Mouse (Mus musculus): ENCODE results near the gene Awat2.
"Not testable (repeated sequence)": the region's sequence is repeated elsewhere in the genome, so short reads cannot be mapped to it uniquely, and the experiment has no call there.

The Awat2 gene

GRCm38 (mm10) chrX:100442617-100443016 is at the start of gene Awat2:
TSS of gene Awat2 (minus strand) at chrX:100442717.
- DNase-seq, result not testable (repeated sequence)

GRCm38 (mm10) chrX:100480317-100480716 is 37.8 kb upstream of the Awat2 start:
- DNase-seq, result peak; percentile 84

GRCm38 (mm10) chrX:100475569-100476223 is 33.2 kb upstream of the Awat2 start:
- DNase-seq, result peak; percentile 46

GRCm38 (mm10) chrX:100471491-100471890 is 29.0 kb upstream of the Awat2 start:
- no peak for DNase-seq

GRCm38 (mm10) chrX:100470126-100470525 is 27.6 kb upstream of the Awat2 start:
- DNase-seq, result peak; percentile 18

GRCm38 (mm10) chrX:100468047-100468446 is 25.5 kb upstream of the Awat2 start:
- DNase-seq, result no peak

- no peak for DNase-seq
Observed at GRCm38 (mm10) chrX:100443532-100443931, 1.0 kb upstream of the Awat2 start.

GRCm38 (mm10) chrX:100432311-100432710 is 10.2 kb downstream of the Awat2 start:
- DNase-seq, result no peak

- no peak for DNase-seq
Observed at GRCm38 (mm10) chrX:100428693-100429092, 13.8 kb downstream of the Awat2 start, which contains the start of gene Otud6a. TSS of gene Otud6a (plus strand) at chrX:100429013.

- no peak for DNase-seq
Observed at GRCm38 (mm10) chrX:100409245-100409644, 33.3 kb downstream of the Awat2 start.

GRCm38 (mm10) chrX:100401657-100402056 is 40.9 kb downstream of the Awat2 start:
- peak; percentile 16 for DNase-seq

- no peak for DNase-seq
Observed at GRCm38 (mm10) chrX:100400900-100401299, 41.6 kb downstream of the Awat2 start.

GRCm38 (mm10) chrX:100395026-100395425 is 47.5 kb downstream of the Awat2 start:
- DNase-seq, result peak; percentile 13

GRCm38 (mm10) chrX:100394223-100394861 is 48.2 kb downstream of the Awat2 start:
- no peak for DNase-seq

- DNase-seq, result peak; percentile 17
Observed at GRCm38 (mm10) chrX:100392304-100392703, 50.2 kb downstream of the Awat2 start.

GRCm38 (mm10) chrX:100389887-100390286 is 52.6 kb downstream of the Awat2 start:
- DNase-seq, result no peak

GRCm38 (mm10) chrX:100356974-100357373 is 85.5 kb downstream of the Awat2 start:
- no peak for DNase-seq

All from lung, postnatal 36 days (tissue).